Comparison of ENCODE assay signal across 9 mouse cellular contexts in the genomic region with DNA sequence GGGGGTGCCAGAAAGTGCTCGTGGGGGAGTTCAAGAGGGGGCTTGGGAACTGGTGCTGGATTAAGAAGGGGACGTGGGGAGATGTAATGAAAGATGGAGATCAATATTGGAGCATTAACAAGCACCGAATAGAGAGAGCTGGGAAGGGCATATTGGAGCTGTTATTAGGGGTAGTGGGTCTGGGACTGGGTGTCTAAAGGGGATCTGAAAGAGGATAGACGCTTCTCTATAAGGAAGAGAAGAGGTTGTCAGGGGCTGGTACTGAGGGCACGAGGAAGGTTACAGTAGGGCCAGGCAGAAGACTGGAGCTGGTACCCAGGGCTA. TPM values are rescaled to one million over a fixed set of nuclear protein-coding genes. Genes with fewer than 3 reads are reported as not detected.
DNase-seq lines count a peak whose midpoint lies in the region; ATAC-seq lines count a peak whose summit lies in the region.
"Had no signal": no experiment of that assay in that cellular context is flagged by ENCODE, and none has a peak within 500 bp of the region (broad histone marks: within the 10 kb centered on the region; RNA-seq: fewer than 3 reads in every experiment).

No protein-coding gene starts in this region.

- peak; percentile 27 for DNase-seq in cerebellum, adult 8-10 months
- no peak for DNase-seq in cerebellum, postnatal 10 days
- DNase-seq in retina, embryonic 14.5 days (ENCODE audit: low spot score): peak; percentile 28
- no peak for DNase-seq in retina, postnatal 1 day
- DNase-seq in adrenal gland, postnatal 4 days (ENCODE audit: low spot score in 2 of 2): no peak
- DNase-seq in urinary bladder, postnatal 4 days (ENCODE audit: low spot score in 2 of 2): no peak
- DNase-seq: gastrocnemius, postnatal 14 days had no signal

- 5% methylated on average over 5 of the region's 5 CpGs for WGBS in liver, embryonic 12.5 days (ENCODE audit: insufficient replicate concordance)

- peak overlapping the region; percentile 65 for H3K4me2 ChIP-seq in liver, embryonic 12.5 days

- peaks cover 12% of the 10 kb centered on the region; the same call in 1 of the 2 replicates for H3K4me1 ChIP-seq in liver, embryonic 12.5 days

- no peak overlapping the region for H3K27ac ChIP-seq in liver, embryonic 12.5 days

- peaks cover 76% of the 10 kb centered on the region for H3K27me3 ChIP-seq in liver, embryonic 12.5 days (replicated peaks)

- H3K36me3 ChIP-seq in liver, embryonic 12.5 days: no peaks in the 10 kb centered on the region

- no peak for ATAC-seq in liver, embryonic 12.5 days
- ATAC-seq in cerebellum, adult (ENCODE audit: insufficient number of reproducible peaks, low FRiP score, low TSS enrichment): no peak

- no peak overlapping the region for H3K9ac ChIP-seq in liver, embryonic 12.5 days

- H3K4me3 ChIP-seq in liver, embryonic 12.5 days: no peak overlapping the region

- H3K9me3 ChIP-seq in liver, embryonic 12.5 days (replicated peaks): no peaks in the 10 kb centered on the region

RNA-seq across cellular contexts. Expression of gene Lhfpl4, which starts 0.7 kb away (rescaled TPM):
- polyA plus RNA-seq in liver, embryonic 12.5 days (2016; fragmentation: Nextera tagmentation; extraction: Ambion mirVana): 0.44 and 0.70 TPM in 2 replicates
- total RNA-seq in adrenal gland, postnatal 4 days (2021): 1 to 10 TPM; 8.1 to 8.8 TPM

RNA-seq across cellular contexts. Expression of gene Mtmr14, which starts 43.2 kb away (rescaled TPM):
- polyA plus RNA-seq in liver, embryonic 12.5 days (2016; fragmentation: Nextera tagmentation; extraction: Ambion mirVana): 24.8 and 26.5 TPM in 2 replicates
- 10 to 100 TPM; 25.8 to 26.2 TPM for total RNA-seq in adrenal gland, postnatal 4 days (2021)

Comparison
In these comparisons a context has a peak if more than half of its experiments do, and no peak if none do; other contexts are left out.
1. DNase-seq: peak in cerebellum, adult 8-10 months (single experiment) and retina, embryonic 14.5 days (single experiment); none in cerebellum, postnatal 10 days (0 of 2), retina, postnatal 1 day (single experiment), adrenal gland, postnatal 4 days (0 of 2) and urinary bladder, postnatal 4 days (0 of 2).